Mouse (Mus musculus) thymus, adult 2 months (tissue): ENCODE results near the gene Nolc1. TPM values are rescaled to one million over a fixed set of nuclear protein-coding genes. Genes with fewer than 3 reads are reported as not detected.

Experiments
- DNase-seq: peaks from one replicate; pipeline ENCODE4 v3.0.0; 2021
- H3K27ac ChIP-seq: fragments of 200-500 bp; 2 replicates; pipeline ENCODE4 v1.5.1; 2012; ENCODE audit warnings: low read length, control low read depth; ENCODE audit not compliant: control insufficient read depth, insufficient read depth
- H3K27me3 ChIP-seq: fragments of 200-500 bp; 2 replicates; pipeline ENCODE4 v1.6.1; 2012; ENCODE audit warnings: mild to moderate bottlenecking, low read length, moderate library complexity, mixed read lengths; ENCODE audit not compliant: control insufficient read depth, insufficient read depth
- H3K36me3 ChIP-seq: fragments of 200-500 bp; 2 replicates; pipeline ENCODE4 v1.6.1; 2012; ENCODE audit warnings: mild to moderate bottlenecking, low read length, moderate library complexity; ENCODE audit not compliant: control insufficient read depth, insufficient read depth
- H3K4me1 ChIP-seq: fragments of 200-500 bp; replicated peaks from 2 replicates; pipeline ENCODE4 v1.6.1; 2012; ENCODE audit warnings: low read length; ENCODE audit not compliant: control insufficient read depth, insufficient read depth
- H3K4me3 ChIP-seq: fragments of 200-500 bp; 2 replicates; pipeline ENCODE4 v1.5.1; 2012; ENCODE audit warnings: mild to moderate bottlenecking, low read length, control low read depth, moderate library complexity; ENCODE audit not compliant: control insufficient read depth, insufficient read depth
- CTCF ChIP-seq: fragments of 200-500 bp; IDR thresholded peaks from 2 replicates; pipeline ENCODE4 v1.5.1; 2012; ENCODE audit warnings: mild to moderate bottlenecking, control low read depth, low read length, moderate library complexity, borderline replicate concordance; ENCODE audit not compliant: control insufficient read depth, poor library complexity, insufficient read depth; ENCODE audit errors: extremely low read depth
- POLR2A ChIP-seq: fragments of 200-500 bp; IDR thresholded peaks from 2 replicates; pipeline ENCODE4 v1.6.1; 2012; ENCODE audit warnings: mild to moderate bottlenecking, low read length, control low read depth, moderate library complexity; ENCODE audit not compliant: control insufficient read depth, poor library complexity, insufficient read depth; ENCODE audit errors: extremely low read depth
- WGBS: fragments of 180-500 bp; shearing (Covaris S2); methylation state at CpG from one replicate; pipeline ENCODE4 v1.1.7; 2018; 5-methylcytosine and 5-hydroxymethylcytosine counted together
- polyA plus RNA-seq: library from polyadenylated mRNA; depleted of rRNA; stranded (reverse); fragments of >200 nt; gene quantifications from 2 replicates; pipeline ENCODE4 v1.2.3, GENCODE M21; 2012

Gene Nolc1
- polyA plus RNA-seq, 1 experiment = 19.5 TPM

DNA sequence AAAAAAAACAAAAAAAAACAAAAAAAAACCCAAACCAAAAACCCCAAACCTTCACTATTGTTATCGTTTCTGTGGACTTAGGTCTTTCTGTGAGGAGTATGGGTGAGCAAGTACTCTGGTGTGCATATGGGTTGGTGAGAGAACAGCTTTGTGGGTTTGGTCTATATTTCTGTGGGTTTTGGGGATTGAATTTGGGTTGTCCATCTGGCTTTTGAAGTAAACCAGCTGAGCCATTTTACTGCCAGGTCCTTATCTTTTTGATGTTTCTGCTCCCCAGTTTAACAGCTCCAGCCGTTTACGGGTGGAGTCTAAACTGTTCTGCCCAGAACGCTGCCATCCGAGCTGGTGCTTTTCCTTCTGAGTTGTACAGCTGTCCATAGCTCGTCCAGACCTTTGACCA is 14.8 kb upstream of the Nolc1 start:
- no peaks in the 10 kb centered on the region for H3K27me3 ChIP-seq
- 83% methylated on average over 6 of the region's 6 CpGs for WGBS
- TF ChIP-seq CTCF (no peak), POLR2A (no peak)
- no peak for DNase-seq
- no peak overlapping the region for H3K4me3 ChIP-seq
- H3K4me1 ChIP-seq = peaks cover 4% of the 10 kb centered on the region
- no peak overlapping the region for H3K27ac ChIP-seq
- peaks cover 29% of the 10 kb centered on the region for H3K36me3 ChIP-seq

DNA sequence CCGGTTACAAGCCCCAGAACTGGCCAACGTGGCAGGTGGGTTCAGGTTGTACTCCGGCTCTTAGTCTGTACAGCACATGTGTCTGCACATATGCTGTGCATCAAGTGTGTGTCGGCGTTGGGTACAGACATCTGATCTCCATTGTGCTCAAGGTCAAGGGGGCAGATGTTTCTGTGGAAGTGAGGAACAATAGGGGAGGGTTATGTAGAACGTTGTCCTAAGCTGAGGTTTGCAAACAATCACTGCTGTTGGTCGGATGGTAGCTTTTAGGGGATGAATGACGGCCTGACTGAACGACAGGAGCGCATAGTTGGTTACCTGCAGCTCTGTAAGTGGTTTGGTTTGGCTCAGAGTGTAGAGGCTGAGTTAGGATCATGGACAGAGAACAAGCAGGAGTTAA is 7.6 kb upstream of the Nolc1 start:
- 93% methylated on average over 10 of the region's 10 CpGs for WGBS

GRCm38 (mm10) chr19:46073285-46073684 is 2.4 kb upstream of the Nolc1 start:
- Histone ChIP-seq H3K4me3 (no peak overlapping the region), H3K4me1 (no peaks in the 10 kb centered on the region), H3K36me3 (peaks cover 6% of the 10 kb centered on the region; the same call in 1 of the 2 replicates), H3K27me3 (no peaks in the 10 kb centered on the region), H3K27ac (no peak overlapping the region)
- no peak for TF ChIP-seq POLR2A
- TF ChIP-seq CTCF = no peak
- no peak for DNase-seq
- WGBS = 92% methylated on average over 7 of the region's 7 CpGs

More for the DNA sequence above, 7.6 kb upstream of the Nolc1 start:
- Histone ChIP-seq H3K27ac (no peak overlapping the region), H3K4me3 (no peak overlapping the region), H3K36me3 (peaks cover 40% of the 10 kb centered on the region), H3K27me3 (no peaks in the 10 kb centered on the region), H3K4me1 (no peaks in the 10 kb centered on the region)
- DNase-seq = no peak
- TF ChIP-seq POLR2A (no peak), CTCF (no peak)

DNA sequence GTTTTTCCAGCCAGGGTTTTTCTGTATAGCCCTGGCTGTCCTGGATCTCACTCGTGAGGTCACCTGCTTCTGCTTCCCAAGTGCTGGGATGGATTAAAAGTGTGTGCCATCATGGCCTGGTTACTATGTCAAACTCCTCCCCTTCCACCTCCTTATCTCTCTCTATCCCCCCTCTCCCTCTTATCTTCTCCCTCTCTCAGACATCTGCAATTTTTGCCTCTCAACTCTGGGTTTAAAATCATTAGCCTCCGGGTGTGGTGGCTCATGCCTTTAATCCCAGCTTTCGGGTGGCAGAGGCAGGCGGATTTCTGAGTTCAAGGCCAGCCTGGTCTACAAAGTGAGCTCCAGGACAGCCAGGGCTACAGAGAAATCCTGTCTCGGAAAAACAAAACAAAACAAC is 1.4 kb upstream of the Nolc1 start:
- no peak for TF ChIP-seq CTCF
- TF ChIP-seq POLR2A = no peak
- Histone ChIP-seq H3K36me3 (peaks cover 3% of the 10 kb centered on the region; the same call in 1 of the 2 replicates), H3K4me1 (no peaks in the 10 kb centered on the region), H3K27ac (no peak overlapping the region), H3K27me3 (no peaks in the 10 kb centered on the region), H3K4me3 (no peak overlapping the region)
- WGBS = 98% methylated on average over 5 of the region's 5 CpGs
- no peak for DNase-seq

DNA sequence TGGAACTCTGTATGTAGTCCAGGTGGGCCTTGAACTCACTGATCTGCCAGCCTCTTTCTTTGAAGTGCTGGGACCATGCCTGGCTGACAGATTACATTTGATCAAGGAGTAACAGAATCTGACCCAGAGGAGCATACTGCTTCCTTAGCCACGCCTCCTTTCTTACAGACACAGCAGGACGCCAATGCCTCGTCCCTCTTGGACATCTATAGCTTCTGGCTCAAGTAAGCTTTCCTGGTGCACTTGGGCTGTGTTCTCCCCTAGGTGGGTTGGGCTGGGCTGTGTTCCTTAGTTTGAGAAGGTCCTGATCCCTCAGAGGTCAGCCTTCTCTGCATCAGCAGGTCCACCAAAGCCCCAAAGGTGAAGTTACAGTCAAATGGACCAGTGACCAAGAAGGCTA is 2.9 kb downstream of the Nolc1 start:
- H3K27me3 ChIP-seq = no peaks in the 10 kb centered on the region
- no peak for DNase-seq
- peaks cover 39% of the 10 kb centered on the region for H3K36me3 ChIP-seq
- H3K4me1 ChIP-seq = no peaks in the 10 kb centered on the region
- TF ChIP-seq POLR2A (no peak), CTCF (no peak)
- H3K4me3 ChIP-seq = no peak overlapping the region
- H3K27ac ChIP-seq = no peak overlapping the region
- WGBS = 92% methylated on average over 3 of the region's 3 CpGs

DNA sequence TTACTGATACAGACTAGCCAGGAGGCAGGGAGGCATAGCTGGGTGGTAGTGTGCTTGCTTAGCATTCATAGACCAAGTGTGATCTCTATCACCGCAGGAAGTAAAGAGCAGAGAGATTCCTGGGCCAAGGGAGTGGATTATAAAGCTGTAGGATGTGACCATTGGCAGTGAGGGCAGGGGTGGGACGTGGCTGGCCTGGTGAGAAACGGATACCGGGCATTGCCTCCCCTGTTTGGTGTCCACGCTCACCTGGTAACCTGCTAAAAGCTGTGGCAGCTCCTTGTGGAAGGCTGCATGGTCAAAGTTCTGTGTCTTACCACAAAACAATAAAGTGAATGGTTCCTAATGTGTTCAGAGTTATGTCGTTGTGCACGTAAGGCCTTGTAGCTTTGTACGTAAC is 9.5 kb downstream of the Nolc1 start:
- WGBS = 96% methylated on average over 8 of the region's 8 CpGs
- peaks cover 46% of the 10 kb centered on the region for H3K36me3 ChIP-seq
- no peak overlapping the region for H3K4me3 ChIP-seq
- TF ChIP-seq CTCF (no peak), POLR2A (no peak)
- no peak for DNase-seq
- H3K27me3 ChIP-seq = no peaks in the 10 kb centered on the region
- H3K27ac ChIP-seq = no peak overlapping the region
- no peaks in the 10 kb centered on the region for H3K4me1 ChIP-seq

DNA sequence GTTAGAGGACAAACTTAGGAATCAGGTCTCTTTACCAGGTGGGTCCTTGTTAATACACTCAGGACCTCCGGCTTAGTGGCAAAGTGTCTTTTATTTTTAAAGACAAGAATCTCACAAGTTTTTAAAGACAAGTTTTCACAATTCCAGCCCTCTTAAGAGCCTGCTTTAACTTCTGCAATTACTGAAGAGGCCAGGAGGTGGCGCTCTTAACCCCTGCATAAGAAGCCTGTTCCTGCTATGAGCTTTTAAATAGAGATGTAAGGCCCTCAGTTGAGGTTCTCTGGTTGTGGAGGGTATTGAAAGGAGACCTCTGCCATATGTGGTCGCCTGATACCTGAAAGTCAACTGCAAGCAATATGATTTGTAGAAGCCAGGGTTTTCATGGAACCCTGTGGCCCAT is 10.7 kb downstream of the Nolc1 start:
- Histone ChIP-seq H3K27me3 (no peaks in the 10 kb centered on the region), H3K36me3 (peaks cover 37% of the 10 kb centered on the region), H3K4me1 (no peaks in the 10 kb centered on the region), H3K4me3 (no peak overlapping the region), H3K27ac (no peak overlapping the region)
- TF ChIP-seq CTCF (no peak), POLR2A (no peak)
- WGBS = 44% methylated on average over 3 of the region's 3 CpGs
- DNase-seq = peak; percentile 36
